Mouse (Mus musculus): ENCODE measurements around the gene Trim28.

Trim28 gene

DNA sequence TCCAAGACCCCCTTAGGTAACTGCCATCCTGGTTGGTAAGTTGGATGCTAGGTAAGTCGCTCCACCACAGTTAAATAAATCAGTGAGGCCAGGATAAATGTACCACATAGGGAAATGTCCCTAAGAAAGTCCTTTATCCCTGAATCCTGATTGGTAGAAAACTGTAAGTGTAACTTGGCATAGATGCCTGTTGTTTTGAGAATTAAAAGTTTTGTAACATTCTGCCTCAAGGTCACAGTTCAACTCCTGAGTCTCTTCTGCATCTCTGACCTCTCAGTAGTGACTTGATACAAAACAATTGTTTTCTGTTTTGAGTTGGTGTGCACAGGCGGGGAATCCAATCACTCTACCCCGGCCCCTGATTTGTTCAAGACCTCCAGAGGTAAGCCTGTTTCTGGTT, at the start of gene Trim28:
Gene Trim28 (plus strand): TSS at position 264 of the 400 bp plus-strand sequence.
- DNase-seq (ENCODE audit: low read depth, low spot score), result no peak

- no peak for DNase-seq (ENCODE audit: low read depth, low spot score)
These were observed 49.1 kb upstream of the Trim28 start for GRCm38 (mm10) chr7:12949872-12950229.

GRCm38 (mm10) chr7:12954896-12955295, 44.0 kb upstream of the Trim28 start:
- DNase-seq (ENCODE audit: low read depth, low spot score), result no peak

DNA sequence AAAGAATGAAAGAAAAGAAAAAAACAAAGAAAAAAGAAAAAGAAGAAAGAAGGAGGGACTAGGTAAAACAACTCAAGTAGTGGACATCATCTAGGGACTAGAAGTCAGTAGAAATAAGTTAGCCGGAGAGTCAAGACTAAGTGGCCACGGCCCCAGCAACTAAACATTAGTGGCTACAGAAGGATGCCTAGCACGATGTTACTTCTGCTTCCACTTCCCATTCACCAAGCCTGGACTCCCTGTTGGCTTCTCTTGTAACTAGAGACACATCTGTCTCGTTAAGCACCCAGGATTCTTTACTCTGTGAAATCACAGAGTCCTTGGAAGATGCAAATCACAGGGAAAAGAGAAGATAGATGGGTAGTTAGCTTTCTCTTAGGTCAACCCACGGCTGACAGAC, 41.4 kb upstream of the Trim28 start:
- no peak for DNase-seq (ENCODE audit: low read depth, low spot score)

GRCm38 (mm10) chr7:12958948-12959347, 40.0 kb upstream of the Trim28 start:
- DNase-seq (ENCODE audit: low read depth, low spot score), result no peak

GRCm38 (mm10) chr7:12959718-12960117, 39.2 kb upstream of the Trim28 start:
- no peak for DNase-seq (ENCODE audit: low read depth, low spot score)

- no peak for DNase-seq (ENCODE audit: low read depth, low spot score)
These were observed 37.3 kb upstream of the Trim28 start for GRCm38 (mm10) chr7:12961511-12962141.

- peak; percentile 74 for DNase-seq (ENCODE audit: low read depth, low spot score)
These were observed 33.2 kb upstream of the Trim28 start, which contains the start of gene Zfp324 for GRCm38 (mm10) chr7:12965678-12966091. Gene Zfp324, plus strand, starts transcription at chr7:12965838.

DNA sequence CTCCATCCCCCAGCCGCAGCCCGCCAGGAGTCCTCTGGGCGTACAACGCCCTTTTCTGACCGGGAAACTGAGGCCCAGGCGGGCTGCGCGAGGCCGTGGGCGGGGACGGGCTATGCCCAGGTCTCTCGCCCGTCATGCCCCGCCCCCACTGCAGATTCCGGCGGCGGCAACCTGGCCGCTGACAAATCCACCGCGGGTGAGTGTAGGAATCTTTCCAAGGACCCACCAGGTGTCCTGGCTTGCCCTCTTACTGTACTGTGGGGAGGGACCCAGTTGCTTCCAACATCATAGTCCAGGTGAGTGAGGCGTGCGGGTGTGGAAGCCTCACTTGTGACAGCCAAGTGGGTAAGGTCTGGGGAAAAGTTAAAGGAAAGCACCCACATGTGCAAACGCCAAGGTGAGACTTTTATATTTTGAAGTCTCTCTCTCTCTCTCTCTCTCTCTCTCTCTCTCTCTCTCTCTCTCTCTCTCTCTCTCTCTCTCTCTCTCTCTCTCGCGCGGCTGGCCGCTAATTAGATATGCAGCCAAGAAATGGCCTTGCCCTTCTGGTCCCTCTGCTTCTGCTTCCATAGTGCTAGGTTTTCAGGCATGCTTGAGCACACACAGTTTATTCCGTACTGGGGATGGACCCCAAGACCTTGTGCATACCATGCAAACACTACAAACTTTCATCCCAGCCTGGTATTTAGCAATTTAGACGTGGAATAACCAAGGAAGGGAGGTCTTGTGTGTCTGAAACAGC, 32.6 kb upstream of the Trim28 start:
- no peak for DNase-seq (ENCODE audit: low read depth, low spot score)

DNA sequence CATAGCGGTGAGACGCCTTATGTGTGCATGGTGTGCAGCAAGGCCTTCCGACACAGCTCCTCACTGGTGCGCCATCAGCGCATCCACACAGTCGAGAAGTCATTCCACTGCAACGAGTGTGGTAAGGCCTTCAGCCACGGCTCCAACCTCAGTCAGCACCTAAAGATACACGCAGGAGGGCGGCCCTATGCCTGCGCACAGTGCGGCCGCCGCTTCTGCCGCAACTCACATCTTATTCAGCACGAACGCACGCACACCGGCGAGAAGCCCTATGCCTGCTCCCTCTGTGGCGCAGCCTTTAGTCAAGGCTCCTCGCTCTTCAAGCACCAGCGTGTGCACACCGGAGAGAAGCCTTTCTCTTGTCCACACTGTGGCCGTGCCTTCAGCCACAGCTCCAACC, 28.0 kb upstream of the Trim28 start:
- DNase-seq (ENCODE audit: low read depth, low spot score), result no peak

- DNase-seq (ENCODE audit: low read depth, low spot score), result peak; percentile 93
These were observed 21.1 kb upstream of the Trim28 start, which contains the start of gene Zfp446 for GRCm38 (mm10) chr7:12977682-12978389. Gene Zfp446, plus strand, starts transcription at chr7:12977848.

GRCm38 (mm10) chr7:12978931-12979722, 19.8 kb upstream of the Trim28 start:
- DNase-seq (ENCODE audit: low read depth, low spot score), result no peak

DNA sequence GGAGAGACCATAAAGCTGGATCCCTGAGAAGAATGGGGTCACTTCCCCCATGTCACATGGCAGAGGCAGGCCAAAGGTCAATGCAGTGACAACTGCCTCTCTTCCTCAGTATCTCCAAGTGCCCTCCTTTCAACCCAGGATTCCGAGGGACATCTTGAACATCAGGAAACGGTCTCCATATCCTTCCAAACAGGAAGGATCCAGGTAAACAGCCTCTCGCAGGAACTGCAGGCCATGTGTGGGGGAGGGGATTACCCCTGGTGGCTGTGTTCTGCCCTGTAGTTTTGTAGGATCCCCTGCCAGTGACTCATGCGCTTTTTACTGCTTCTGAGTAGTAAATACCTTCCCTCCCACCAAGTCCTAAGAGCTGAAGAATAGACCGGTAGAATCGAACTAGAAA, 19.1 kb upstream of the Trim28 start:
- no peak for DNase-seq (ENCODE audit: low read depth, low spot score)

- no peak for DNase-seq (ENCODE audit: low read depth, low spot score)
These were observed 18.6 kb upstream of the Trim28 start for GRCm38 (mm10) chr7:12980291-12980690.

GRCm38 (mm10) chr7:12985724-12986123, 13.2 kb upstream of the Trim28 start:
- no peak for DNase-seq (ENCODE audit: low read depth, low spot score)

GRCm38 (mm10) chr7:12986906-12987305, 12.0 kb upstream of the Trim28 start:
- DNase-seq (ENCODE audit: low read depth, low spot score), result no peak

DNA sequence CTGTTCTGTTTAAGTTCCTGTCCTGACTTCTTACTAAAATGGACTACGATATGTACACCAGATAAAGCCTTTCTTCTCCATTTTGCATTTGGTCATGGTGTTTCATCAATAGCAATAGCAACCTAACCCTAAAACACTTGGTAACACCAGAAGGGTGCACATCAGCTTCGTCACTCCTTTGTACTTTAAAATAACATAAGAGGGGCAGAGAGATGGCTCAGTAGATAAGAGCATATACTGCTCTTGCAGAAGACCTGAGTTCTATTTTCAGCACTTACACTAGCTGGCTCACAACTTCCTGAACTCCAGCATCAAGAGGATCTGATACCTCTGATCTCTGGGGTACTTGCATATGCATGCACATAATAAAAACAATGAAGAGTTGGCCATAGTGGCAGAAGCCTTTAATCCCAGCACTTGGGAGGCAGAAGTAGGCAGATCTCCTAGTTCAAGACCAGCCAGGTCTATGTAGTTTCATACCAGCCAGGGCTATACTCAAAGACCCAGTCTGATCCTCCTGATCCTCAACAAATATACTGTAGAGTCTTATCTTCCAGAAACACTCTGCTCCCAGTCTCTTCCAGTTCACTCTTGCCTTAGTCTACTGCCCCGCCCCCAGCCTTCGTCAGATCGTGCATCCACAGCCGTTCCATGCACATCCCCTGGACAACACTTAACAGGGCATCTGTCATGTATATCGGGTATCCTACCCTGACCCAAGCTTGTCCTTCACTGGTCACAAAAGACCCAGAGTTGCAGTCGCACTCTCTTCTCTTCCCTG, 11.3 kb upstream of the Trim28 start:
- no peak for DNase-seq (ENCODE audit: low read depth, low spot score)

DNA sequence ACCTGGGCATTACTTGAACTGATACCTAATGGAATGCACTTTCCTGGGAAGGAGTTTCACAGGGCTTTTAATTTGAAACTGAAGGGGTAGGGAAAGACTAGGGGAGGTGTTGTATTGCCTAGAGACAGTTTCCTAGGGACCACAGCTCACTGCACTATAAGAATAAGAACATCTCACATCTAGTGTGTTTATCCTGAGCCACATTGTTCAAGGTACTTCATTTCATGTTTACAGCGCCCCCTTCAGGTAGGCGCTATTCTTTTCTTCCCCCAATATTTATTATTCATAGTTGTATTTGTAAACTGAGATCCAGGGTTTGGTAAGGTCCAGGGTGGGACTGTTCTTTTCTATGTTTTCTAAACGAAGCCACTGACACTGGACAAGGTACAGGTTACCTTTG, 6.7 kb upstream of the Trim28 start:
- DNase-seq (ENCODE audit: low read depth, low spot score), result no peak

DNA sequence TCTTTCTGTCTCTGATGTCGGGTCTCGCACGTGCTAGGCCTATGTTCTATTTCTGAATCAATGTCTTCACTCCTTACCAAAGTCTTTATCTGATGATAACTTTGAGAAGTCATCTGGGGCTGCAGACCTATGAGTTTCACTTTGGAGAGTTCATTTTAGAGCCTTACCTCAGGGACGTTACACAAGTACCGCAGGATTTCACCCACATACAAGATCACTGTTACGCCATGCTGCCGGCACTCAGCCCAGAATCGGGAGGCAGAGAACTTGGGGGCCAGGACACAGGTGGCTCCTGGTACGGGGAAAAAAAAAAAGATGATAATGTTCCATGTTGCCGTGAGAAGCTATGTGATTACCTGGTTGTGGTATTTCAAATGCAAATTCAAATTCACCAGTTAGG, 5.8 kb upstream of the Trim28 start:
- DNase-seq (ENCODE audit: low read depth, low spot score), result no peak

DNA sequence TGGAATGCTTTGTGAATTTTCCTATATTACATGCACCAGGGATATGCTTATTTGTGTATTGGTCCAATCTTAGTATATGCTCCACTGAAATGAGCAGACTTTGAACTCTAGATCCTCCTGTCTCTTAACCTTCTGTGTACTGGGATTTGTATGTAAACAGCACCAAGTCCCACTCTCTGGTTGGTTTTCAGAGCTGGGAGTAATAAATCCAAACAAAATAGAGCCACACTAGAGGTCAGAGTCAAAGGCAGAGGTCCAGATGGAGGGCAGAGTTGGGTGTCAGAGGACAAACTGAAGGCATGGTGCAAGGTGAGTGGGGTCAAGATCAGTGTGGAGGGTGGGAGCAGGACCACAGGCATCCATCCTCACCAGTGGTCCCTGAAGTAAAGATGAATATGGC, 3.1 kb upstream of the Trim28 start:
- DNase-seq (ENCODE audit: low read depth, low spot score), result no peak

GRCm38 (mm10) chr7:12997230-12997629, 1.7 kb upstream of the Trim28 start:
- no peak for DNase-seq (ENCODE audit: low read depth, low spot score)
